Mouse (Mus musculus): ENCODE data around the gene Osbpl8.
"Not testable (repeated sequence)": the region's sequence is repeated elsewhere in the genome, so short reads cannot be mapped to it uniquely, and the experiment has no call there.

The Osbpl8 gene

DNA sequence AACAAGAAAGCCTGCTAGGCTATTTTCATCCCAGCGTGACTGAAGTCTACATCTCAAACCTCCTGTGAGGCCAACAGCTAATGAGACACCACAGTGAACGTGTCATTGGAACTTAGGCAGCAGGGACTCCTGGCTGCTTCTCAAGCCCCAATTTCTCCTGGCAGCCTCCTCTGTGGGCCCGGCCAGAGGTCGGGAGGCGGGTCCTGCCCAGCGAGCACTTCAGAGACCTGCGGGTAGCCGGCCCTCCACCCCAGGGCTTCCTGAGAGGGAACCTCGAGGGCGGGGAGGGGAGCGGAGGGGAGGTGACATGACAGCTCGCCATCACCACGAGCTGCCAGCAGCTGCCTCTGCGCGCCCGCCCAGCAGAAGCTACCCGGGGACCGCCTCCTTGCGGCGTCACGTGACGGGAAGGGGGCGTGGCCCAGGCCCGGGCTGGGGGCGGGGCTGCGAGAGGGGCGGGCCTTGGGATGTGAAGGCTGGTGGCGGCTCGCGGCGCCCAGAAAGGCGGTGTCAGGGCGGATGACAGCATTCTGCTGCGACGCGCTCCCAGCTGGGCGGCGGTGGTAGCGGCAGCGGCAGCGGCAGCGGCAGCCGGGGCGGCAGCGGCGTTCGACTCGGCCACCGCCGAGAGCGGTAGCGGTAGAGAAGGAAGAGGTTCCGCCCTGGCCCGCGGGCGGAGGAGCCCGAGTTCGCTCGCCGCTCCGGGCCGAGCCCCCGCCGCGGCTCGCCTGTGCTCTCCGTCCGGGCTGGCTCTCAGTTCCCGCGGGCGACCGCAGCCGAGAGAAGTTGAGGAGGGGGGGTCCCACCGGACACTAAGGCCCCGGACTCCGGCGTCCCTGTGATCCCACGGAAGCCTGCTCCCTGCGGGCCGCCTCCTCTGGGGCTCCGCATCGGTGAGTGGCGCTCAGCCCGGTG, at the start of gene Osbpl8:
Osbpl8 (plus strand) TSS at position 449 of the 915 bp plus-strand sequence.
- DNase-seq (ENCODE audit: low spot score in 2 of 2) = peak; percentile 100

DNA sequence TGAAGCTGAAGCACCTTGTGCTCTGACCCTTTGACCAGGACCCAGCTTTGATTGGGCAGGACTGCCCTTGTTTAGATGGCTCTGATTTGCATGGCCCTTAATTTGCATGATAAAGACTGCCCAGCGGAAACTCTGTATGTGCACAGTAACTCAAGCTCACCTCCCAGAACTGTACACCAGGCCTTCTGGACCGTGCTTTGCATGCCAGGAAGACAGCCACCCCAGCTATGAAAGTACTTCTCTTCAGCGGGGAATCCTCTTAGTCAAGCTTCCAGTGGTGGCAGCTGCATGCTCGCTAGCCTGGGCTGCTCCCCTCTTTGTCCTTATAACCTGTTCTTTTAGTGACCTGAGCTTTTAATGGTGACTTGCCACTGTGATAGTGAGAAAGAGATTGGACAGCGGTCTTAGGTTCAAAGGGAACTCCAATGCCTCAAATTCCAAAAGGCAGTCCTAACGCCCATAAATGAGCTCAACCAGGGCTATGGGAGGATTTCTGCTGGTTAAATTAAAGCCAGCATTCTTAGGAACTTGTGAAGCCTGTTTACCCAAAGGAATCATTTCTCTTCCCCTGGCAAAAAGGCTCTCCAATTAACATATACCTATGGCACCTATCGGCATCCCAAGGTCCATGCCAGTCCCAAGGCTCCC, 47.2 kb upstream of the Osbpl8 start:
- no peak for DNase-seq (ENCODE audit: low spot score in 2 of 2)

DNA sequence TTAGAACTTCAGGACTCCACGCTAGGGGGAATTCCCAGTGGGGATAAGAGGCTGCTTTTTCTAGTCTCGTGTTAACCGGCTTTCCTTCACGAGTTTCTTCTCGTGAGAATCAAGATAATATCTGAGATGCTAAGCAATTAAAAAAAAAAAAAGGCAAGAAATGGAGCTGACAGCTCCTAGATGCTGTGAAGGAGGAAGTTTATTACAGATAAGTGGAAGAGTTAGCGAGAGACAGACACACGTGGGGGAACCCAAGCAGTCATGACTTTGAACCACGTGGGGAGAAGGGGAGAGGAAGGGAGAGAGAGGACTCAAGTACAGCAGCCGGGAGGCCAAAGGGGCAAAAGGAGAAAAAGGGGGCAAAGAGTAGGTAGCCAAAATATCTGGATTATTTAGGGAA, 46.3 kb upstream of the Osbpl8 start:
- DNase-seq (ENCODE audit: low spot score in 2 of 2) = no peak

DNA sequence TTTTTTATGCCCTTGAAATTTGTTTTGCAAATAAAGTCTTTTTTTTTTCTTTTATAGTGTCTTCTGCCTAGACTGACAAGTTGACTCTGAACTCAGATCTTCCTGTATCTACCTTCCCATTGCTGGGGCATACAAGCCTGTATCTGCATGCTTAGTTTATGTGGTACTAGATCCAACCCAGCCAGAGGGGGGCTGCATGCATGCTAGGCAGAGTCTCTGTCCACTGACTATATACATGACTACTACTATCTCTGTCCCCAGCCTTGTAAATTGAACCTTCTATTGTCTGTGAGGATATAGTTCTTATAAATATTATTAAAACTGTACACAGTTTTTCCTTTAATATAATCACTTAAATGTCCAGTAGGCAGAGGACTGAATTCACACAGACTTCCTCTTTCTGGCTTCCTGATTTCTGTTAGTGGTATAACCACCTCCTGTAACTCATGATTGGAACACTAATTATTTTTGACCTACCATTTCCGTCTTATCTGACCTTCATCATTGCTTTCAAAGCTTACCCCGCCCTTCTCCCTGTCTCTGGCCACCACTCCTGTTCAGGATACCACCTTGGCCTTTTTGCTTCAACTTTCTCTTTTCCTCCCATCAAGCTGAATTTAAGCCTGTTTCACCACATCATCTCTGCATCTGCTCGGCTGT, 45.4 kb upstream of the Osbpl8 start:
- no peak for DNase-seq (ENCODE audit: low spot score in 2 of 2)

DNA sequence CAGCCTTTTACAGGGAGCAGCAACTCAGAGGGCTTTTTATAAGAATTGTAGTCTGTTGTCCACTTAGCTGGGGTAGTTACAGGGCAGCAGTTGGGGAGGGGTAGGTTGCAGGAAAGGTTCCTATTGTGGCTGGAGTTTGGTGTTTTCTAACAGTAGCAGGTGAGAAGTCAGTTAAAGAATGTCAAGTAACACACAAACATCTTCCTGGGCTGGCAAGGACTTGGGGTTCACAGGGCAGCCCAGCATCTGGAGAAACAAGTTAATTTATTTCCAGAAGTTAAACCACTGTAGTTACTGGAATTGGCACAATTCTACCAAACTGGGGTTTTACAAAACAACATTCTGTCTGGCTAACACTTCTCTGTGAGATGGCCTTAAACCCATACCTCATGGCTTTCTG, 44.8 kb upstream of the Osbpl8 start:
- DNase-seq (ENCODE audit: low spot score in 2 of 2) = no peak

DNA sequence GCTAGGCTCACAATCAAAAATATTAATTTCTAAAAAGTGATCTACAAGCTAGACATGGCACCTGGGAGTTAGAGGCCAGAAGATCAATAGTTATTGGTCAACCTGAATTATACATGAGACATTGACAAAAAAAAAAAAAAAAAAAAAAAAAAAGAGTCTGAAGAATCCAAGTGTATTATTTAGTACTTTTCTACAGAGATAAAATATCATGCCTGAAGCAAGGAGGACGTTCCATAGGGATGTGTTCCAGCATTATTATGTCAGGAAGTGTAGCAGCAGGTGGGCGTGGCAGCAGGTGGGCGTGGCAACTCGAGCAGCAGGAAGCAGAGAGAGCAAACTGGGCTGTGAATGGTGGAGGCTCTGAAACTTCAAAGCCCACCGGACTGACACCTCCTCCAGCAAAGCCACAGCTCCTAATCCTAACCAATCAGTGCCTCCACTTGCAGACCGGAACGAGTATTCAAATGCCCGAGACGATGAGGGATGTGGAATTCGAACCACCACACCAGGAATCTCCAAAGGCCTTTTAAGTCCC, 41.6 kb upstream of the Osbpl8 start:
- no peak for DNase-seq (ENCODE audit: low spot score in 2 of 2)

DNA sequence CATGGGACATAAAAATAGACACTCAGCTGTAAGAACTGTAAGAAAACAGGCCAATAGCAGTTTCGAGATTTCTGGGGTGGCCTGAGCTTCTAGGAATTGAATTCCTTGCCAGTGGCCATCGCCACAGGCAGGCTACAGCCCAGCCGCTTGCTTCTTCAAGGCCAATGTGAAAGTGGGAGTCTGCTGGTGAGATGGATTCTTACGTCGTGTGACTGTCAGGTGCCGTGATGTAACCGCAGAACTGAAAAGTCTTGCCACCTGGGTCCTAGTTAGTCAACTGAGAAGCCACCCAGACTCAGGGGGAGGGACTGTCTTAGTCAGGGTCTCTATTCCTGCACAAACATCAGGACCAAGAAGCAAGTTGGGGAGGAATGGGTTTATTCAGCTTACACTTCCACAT, 40.4 kb upstream of the Osbpl8 start:
- DNase-seq (ENCODE audit: low spot score in 2 of 2) = no peak

DNA sequence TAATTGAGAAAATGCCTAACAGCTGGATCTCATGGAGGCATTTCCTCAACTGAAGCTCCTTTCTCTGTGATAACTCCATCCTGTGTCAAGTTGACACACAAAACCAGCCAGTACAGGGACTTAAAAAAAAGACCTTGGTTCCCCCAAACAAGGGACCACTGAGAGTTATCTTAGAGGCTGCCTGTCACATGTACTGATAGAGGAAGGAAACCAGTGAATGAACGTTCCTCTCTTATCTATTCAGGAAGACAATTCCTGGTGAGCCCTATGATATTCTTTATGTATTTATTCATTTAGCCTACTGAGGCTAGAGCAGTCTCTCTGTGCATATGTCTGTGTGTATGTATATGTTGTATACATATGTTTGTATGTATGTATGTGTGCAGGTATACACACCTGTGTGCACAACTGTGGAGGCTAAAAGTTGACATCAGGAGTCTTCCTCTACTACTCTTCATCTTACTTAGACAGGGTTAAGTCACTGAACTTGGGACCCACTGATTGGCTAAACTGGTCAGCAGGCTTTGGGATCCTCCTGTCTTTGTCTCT, 39.7 kb upstream of the Osbpl8 start:
- no peak for DNase-seq (ENCODE audit: low spot score in 2 of 2)

DNA sequence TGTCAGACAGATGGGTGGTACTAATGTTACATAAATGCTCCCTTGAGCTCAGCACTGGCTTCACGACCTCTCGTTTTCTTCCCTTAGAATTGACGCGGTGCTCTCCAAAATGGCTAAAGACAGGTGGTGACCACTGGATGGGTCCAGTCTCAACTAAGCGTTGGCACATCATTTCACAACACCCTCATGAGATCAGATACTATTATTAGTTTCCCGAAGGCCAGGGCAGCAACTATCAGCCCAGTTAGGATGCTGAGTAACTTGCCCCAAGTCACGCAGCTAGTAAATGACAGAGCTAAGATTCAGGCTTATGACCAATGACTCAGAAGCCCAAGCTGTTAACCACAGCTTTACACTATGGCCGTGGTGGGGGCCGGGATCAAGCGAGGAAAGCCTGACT, 37.2 kb upstream of the Osbpl8 start:
- no peak for DNase-seq (ENCODE audit: low spot score in 2 of 2)

DNA sequence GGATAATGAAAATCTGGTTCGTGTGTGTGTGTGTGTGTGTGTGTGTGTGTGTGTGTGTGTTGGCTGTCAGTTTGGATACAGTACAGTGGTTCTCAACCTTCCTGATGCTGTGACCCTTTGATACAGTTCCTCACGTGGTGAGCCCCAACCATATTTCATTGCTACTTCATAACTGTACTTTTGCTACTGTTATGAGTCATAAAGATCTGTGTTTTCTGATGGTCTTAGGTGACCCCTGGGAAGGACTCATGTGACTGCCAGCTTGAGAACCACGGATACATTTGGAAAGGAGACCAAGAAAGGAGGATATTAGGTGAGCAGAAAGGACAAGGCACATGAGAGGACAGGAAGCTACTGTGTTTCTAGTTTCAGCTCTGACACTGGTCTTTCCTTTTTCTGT, 36.1 kb upstream of the Osbpl8 start:
- no peak for DNase-seq (ENCODE audit: low spot score in 2 of 2)

DNA sequence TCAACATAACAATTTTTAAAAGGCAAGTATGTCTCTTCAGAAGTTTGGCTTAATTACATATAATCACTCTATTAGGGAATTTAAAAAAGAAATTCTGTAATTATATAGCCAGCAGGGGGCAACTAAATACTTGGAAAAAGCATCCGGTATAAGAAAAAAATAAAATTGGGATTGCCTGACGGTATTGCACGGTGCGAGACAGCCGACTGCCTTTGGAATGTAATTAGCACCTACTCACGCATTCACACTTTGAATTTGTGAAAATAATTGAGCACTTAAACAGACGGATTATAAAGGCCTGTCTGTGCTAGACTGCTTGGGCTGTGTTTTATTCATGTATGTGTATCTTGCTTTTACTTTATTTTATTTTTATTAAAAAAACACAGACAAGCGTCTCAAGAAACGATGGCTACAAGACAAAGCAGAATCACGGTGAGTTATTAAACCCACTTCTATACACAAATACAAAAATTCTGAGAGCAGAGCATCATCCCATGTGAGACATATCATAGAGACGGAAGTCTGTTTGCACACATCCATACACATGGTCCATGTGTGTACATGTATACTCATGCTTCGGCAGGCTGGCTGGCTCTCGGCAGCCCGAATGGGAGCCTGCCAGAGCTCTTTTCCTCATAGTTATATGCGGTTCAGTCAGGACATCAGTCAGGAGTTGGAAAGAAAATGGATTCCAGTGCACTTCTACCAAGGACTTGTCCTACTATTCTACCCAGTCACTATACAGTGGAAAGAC, 34.5 kb upstream of the Osbpl8 start:
- DNase-seq (ENCODE audit: low spot score in 2 of 2) = no peak

DNA sequence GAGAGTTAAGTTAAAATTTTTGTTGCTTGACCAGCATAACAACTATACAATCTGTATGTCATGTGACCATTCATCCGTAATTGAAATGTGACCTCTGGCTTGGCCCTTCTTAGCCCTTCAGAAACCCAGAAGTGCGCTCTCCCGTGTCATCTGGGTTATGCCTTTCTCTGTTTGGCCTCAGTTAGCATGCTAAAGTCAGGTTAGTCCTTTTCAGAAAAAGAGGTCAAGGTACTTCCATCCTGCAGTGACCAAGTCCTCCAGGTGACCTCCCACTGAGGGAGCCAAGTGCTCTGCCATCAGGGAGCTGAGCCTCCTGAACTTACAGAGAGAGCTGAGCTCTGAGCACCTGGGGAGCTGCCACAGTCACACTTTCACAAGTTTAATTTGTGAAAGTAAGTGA, 33.7 kb upstream of the Osbpl8 start:
- no peak for DNase-seq (ENCODE audit: low spot score in 2 of 2)

DNA sequence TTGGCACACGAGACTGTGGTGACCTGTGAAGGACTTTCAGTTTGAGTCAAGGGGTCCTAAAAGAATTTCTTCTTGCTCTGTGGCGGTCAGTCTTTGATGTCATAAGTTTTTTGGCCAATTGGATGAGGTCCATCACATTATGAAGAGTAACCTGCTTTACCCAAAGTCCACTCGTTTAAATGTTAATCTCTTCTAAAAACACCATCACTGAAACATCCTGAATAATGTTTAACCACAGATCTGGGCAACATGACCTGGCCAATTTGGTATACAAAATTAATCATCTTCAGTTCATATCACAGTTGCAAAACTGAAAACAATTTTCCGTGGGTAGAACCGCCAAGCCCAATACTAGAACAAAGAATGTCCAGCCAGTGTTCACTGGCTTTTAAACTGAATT, 31.3 kb upstream of the Osbpl8 start:
- no peak for DNase-seq (ENCODE audit: low spot score in 2 of 2)

DNA sequence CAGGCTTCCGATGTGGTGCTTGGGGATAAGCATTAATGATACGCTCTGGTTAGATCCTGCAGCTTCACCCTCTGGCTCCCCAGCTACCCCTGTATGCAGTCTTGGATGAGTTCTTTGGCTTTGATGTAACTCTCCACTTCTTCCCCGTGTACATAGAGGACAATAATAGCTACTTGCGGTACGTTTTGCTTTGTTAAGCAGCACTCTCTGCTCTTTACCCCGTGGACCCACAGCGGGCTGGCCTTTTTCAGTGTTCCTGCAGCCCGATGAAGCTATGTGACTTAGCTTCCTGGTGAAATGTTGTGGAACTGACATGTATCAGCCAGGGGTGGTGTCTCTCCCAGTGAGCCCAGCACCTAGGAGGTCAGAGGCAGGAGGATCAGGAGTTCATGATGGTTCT, 30.6 kb upstream of the Osbpl8 start:
- no peak for DNase-seq (ENCODE audit: low spot score in 2 of 2)

DNA sequence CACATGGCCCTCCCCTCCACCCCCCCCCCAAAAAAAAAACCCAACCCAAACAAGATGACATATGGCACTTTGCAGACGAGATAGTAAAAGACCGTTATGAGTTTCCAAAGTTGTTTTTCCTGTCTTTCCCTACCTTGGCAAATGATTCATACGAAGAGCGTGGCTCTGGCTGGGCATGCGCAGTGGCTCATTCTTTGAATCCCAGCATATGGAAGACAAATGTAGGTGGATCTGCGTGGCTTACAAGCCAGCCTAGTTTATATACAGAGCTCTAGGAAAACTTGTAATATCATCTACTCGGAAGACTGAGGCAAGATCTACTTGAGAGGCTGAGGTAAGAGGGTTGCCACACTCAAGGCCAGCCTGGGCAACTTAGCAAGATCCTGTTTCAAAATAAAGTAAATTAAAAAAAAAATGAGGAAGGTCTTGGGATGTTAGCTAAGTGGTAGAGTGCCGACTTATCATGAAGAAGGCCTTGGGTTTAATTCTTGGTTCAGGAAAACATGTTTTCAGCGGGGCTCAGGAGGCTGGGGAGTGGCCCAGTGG, 30.1 kb upstream of the Osbpl8 start:
- no peak for DNase-seq (ENCODE audit: low spot score in 2 of 2)

DNA sequence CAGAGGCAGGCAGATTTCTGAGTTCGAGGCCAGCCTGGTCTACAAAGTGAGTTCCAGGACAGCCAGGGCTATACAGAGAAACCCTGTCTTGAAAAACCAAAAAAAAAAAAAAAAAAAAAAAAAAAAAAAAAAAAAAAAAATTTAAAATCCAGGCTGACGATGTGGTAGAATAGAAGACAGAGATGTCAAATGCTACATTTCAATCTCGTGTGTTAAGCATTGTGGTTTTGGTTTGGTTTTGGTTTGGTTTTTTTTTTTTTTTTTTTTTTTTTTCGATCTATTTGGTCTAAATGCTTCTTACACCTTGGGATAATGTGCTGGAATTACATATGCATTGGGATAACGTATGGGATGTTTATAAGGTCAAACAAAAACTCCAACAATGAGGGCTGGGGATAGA, 28.2 kb upstream of the Osbpl8 start:
- DNase-seq (ENCODE audit: low spot score in 2 of 2) = not testable (repeated sequence)

DNA sequence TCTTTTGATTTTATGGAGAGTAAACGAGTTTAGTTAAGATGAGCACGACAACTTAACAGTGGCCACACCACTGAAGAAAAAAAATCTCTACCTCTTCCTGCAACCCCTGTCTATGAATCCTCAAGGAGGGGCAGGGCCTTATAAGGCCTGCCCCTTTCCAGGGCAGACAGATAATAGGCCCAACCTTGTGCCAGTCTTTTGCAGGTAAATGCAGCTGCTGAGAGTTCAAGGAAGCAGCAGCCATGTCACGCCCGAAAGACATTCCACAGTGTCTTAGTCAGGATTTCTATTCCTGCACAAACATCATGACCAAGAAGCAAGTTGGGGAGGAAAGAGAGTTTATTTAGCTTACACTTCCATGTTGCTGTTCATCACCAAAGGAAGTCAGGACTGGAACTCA, 26.6 kb upstream of the Osbpl8 start:
- DNase-seq (ENCODE audit: low spot score in 2 of 2) = no peak

DNA sequence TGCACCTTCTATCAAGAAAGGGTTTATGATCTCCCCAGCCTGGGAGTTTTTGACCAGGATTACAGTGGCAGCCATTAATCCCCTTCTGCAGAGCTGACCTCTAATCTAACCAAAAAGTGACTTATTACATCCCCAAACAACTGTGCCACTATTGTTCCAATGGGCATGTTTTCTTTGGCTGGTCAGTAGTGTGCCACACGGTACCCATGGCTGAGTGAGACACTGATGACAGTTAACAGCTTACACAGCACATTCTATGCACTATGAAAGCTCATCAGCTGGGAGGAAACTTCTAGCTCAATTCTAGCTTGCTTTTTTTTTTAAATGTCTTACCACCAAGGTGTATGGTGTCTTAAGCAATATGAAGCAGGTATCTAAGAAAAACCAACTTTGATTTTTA, 25.4 kb upstream of the Osbpl8 start:
- no peak for DNase-seq (ENCODE audit: low spot score in 2 of 2)

DNA sequence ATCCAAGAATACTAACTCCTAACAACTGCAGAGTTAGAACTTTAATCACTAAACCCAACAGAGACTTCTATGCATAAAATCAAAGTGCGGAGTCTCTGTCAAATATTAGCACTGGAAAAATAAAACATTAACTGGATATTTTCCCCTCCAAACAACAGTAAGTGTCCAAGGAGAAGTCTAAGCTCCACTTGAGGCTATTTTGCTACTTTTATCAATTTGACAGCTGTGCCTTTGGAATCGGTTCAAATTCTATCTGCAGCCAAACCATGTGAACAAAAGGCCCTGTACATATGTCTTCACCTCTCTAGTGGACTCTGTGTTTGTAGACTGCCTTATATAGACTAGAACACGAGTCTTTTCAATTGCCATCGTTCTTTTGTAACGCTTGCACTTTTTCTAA, 24.7 kb upstream of the Osbpl8 start:
- no peak for DNase-seq (ENCODE audit: low spot score in 2 of 2)

DNA sequence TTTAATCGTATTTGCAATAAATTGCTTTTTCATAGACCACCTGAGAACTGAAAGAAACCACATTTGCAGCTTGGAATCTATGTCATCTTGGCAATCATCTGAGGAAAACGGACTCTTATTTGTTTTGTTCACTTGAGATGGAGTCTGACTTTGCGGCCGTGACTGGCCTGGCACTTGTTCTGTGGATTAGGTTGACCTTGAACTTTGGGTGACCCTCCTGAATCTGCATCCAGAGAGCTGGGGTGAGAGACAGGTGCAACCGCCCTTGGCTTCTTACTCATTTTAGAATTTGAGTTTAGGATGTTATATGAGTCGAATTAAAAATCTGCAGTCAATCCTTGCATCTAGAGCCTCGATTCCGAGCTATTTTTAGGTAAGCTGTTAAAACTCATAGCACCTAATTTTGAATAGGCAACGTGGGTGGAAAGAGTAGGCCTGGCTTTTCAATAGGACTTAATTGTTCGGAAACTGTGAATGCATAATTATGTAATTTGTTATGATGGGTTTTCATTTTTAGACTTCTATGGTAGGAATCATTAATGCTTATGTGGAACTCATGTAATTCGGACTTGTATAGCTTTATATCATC, 20.1 kb upstream of the Osbpl8 start:
- no peak for DNase-seq (ENCODE audit: low spot score in 2 of 2)

DNA sequence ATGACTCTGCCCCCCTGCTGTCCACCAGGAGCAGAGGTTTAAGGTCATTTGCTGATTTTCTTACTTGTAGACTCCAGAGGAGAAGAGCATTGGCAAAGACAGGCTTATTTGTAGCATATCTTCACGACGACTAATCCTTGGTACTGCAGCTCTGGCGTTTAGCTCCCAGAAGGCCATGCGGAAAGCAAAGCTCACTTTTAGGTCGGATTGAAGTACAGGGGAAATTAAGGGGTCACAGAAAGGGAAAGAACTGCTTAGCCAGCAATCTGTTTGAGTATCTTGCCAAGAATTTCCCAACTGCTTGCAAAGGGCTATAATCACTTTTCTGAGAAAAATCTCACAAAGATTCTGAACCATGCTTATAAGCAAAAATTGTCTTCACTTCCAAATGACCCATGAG, 14.8 kb upstream of the Osbpl8 start:
- DNase-seq (ENCODE audit: low spot score in 2 of 2) = no peak

Data from spleen, postnatal 4 days (tissue).